Mouse (Mus musculus) gastrocnemius, postnatal 10 days (tissue): ENCODE results near the gene Mfsd12. TPM values are rescaled to one million over a fixed set of nuclear protein-coding genes. Genes with fewer than 3 reads are reported as not detected.

Experiments
- DNase-seq: peaks from one replicate; pipeline ENCODE4 v3.0.0; 2021; ENCODE audit warnings: mixed read lengths
- total RNA-seq, 2 experiments: library from RNA; stranded (reverse); gene quantifications; 2 replicates each; pipeline ENCODE4 v1.2.3; 2021

Mfsd12 gene
- total RNA-seq, 2 experiments from 2014 or later, result 4.5 to 7.5 TPM

GRCm38 (mm10) chr10:81402227-81402765, 45.0 kb downstream of the Mfsd12 start:
- DNase-seq, result no peak

- DNase-seq, result no peak
Measured at GRCm38 (mm10) chr10:81403511-81403910, 46.2 kb downstream of the Mfsd12 start.

GRCm38 (mm10) chr10:81404082-81404481, 46.8 kb downstream of the Mfsd12 start:
- DNase-seq, result no peak

- no peak for DNase-seq
Measured at GRCm38 (mm10) chr10:81404720-81405119, 47.4 kb downstream of the Mfsd12 start.

GRCm38 (mm10) chr10:81405588-81406201, 48.4 kb downstream of the Mfsd12 start:
- DNase-seq, result no peak

- DNase-seq, result no peak
Measured at GRCm38 (mm10) chr10:81406504-81407440, 49.5 kb downstream of the Mfsd12 start.

- no peak for DNase-seq
Measured at GRCm38 (mm10) chr10:81407539-81408423, 50.5 kb downstream of the Mfsd12 start.

GRCm38 (mm10) chr10:81408424-81408729, 51.1 kb downstream of the Mfsd12 start:
- DNase-seq, result no peak

- DNase-seq, result peak; percentile 88
Measured at GRCm38 (mm10) chr10:81408871-81409291, 51.6 kb downstream of the Mfsd12 start.

- DNase-seq, result no peak
Measured at GRCm38 (mm10) chr10:81409330-81409729, 52.0 kb downstream of the Mfsd12 start.

- no peak for DNase-seq
Measured at GRCm38 (mm10) chr10:81410350-81410749, 53.1 kb downstream of the Mfsd12 start.

GRCm38 (mm10) chr10:81410981-81411380, 53.7 kb downstream of the Mfsd12 start:
- DNase-seq, result peak; percentile 34

GRCm38 (mm10) chr10:81411471-81412400, 54.4 kb downstream of the Mfsd12 start:
- DNase-seq, result peak; percentile 94

GRCm38 (mm10) chr10:81412586-81413309, 55.5 kb downstream of the Mfsd12 start:
- DNase-seq, result peak; percentile 34

GRCm38 (mm10) chr10:81413310-81414261, 56.3 kb downstream of the Mfsd12 start:
- peak; percentile 93 for DNase-seq

GRCm38 (mm10) chr10:81414682-81415081, 57.4 kb downstream of the Mfsd12 start:
- peak; percentile 57 for DNase-seq

- no peak for DNase-seq
Measured at GRCm38 (mm10) chr10:81415146-81415545, 57.9 kb downstream of the Mfsd12 start.
